Mouse (Mus musculus) mature B cell (primary cell): Measurements from ENCODE around the gene Pacrg.

Experiments
- in situ Hi-C: fragments of 300-500 bp; cut with MboI; formaldehyde crosslinking; loops from 2 replicates; pipeline ENCODE4 v1.14.3; 2019

Gene Pacrg

GRCm38 (mm10) chr17:10740083-10740482 is 100.0 kb downstream of the Pacrg start:
- in situ Hi-C loops: no loop called here

DNA sequence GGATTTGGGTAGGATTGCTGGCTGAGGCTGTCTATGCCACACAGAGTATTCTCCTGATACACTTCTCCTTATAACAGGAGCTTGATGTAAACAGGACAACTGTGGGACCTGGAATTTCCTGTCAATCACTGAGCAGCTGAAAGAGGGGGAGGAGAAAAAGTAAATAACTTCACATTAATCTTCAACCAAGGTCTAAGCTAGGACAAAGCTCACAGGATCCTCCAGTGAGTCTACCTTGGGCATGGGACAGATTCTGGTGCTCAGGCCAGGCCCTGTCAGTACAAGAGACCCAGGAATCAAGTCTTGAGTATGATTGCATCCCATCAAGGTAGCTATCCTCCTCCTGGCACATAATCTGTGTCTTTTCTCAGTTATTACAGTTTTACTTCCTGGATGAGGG is 102.1 kb downstream of the Pacrg start:
- in situ Hi-C loops: no loop called here

GRCm38 (mm10) chr17:10734733-10735132 is 105.4 kb downstream of the Pacrg start:
- in situ Hi-C loops: no loop called here

- in situ Hi-C loops: no loop called here
Observed at GRCm38 (mm10) chr17:10732303-10733048, 107.6 kb downstream of the Pacrg start.

- in situ Hi-C loops: no loop called here
Observed at GRCm38 (mm10) chr17:10724853-10725252, 115.3 kb downstream of the Pacrg start.

DNA sequence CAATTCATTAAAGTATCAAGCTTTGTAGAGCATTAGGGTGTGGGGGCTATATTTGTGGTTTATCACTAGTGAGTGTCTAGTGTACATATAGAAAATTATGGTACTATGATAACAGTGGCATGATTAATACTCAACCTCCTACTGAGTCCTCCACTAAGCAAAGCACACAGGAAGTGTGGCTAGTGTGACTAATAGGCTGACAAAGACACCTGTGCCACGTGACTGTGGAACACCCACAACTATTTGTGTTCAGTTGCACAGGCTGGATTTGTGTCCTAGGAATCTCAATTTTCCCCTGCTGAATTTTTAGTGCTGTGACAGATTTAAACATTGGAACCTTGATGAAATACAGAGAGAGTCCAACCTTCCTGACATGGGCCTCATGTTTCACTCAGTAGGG is 118.5 kb downstream of the Pacrg start:
- in situ Hi-C loops: no loop called here

DNA sequence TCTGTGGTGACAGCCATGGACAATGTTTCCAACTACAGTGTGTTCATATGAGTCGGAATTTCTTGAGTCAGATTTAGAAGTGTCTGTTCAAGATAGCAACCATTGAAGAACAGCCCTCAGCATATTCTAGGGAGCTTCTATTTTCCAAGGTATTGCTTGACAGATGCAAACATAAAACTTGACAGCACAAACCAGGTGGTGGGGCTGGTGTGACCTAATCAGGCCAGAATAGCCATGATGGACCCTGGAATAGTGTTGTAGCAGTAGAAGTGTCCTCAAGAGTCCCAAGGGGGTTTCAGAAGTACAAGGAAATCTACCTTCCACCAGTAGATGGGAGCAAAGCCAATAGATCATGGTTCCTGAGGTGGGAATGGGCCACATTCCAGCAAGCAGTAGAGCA is 123.0 kb downstream of the Pacrg start:
- in situ Hi-C loops: no loop called here

DNA sequence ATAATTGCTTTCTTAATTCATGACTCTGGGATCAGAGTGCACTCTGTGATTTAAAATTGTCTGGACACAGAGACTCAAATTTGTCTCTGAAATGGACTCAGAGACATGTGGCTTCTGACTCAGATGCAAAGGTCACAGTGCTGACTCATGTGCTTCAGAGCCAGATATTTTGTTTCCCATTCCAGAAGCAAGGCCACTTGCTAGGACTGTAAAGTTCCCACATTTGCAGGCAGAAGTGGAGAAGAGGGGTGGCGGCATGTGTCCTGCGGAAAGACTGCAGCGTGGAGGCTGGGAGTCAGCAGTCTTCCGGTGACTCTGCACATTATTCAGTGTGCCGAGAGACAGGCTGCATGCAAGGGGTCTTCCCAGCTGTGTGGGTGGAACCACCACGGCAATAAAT is 137.3 kb downstream of the Pacrg start:
- in situ Hi-C loops: no loop called here

DNA sequence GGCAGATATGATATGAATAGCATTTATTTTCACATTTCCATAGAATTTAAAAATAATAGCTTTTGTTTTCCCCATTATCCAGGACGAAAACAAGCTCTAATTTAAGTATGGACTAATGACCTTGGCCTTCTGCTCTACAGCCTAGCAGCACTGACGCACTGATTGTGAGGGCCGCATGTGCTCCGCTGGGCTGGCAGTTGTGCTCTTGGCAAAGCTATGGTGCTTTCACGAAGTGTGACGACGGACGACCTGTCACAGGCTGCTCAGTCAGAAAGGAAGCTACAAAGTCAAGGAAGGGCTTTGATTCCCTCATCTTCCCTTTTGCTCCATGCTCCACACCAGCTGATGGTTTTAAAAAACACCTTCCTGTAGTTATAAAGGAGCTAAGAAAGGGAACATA is 142.1 kb downstream of the Pacrg start:
- in situ Hi-C loops: no loop called here

GRCm38 (mm10) chr17:10695421-10695820 is 144.7 kb downstream of the Pacrg start:
- in situ Hi-C loops: no loop called here

- in situ Hi-C loops: no loop called here
Observed at GRCm38 (mm10) chr17:10677098-10677497, 163.0 kb downstream of the Pacrg start.

DNA sequence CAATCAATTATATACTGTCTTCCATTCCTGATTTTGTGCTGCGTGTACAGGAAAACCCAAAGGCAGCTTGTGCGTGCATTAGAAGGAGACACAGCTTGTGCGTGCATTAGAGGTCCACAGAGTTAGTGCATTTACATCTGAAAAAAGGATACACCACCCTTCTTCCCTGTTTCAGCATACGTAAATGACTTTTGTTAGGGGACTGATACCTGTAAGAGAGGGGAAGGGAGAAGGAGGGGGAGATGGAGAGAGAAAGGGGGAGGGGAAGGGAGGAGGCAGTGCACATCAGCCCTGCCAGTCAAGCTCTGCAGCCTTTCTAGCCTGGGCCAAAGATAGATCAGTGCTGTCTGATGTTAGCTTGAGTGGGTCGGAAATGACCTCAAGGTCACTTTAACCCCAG is 164.6 kb downstream of the Pacrg start:
- in situ Hi-C loops: no loop called here

DNA sequence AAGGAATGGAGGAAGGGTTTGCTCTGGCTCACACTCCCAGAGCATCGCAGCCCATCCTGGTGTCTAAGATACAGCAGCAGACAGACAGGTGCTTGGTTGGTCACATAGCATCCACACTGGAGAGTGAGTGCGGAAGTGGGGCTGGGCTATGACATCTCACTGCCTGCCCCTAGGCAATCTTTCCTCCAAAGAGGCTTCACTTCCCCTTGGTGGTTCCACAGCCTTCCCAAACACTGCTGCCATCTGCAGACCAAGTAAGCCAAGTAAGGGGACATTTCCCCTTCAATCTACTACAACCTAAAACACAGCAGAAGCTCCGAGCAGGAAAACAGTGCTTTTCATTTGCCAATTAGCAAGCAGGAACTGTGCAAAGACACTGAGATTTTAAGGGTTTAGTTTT is 165.1 kb downstream of the Pacrg start:
- in situ Hi-C loops: no loop called here

DNA sequence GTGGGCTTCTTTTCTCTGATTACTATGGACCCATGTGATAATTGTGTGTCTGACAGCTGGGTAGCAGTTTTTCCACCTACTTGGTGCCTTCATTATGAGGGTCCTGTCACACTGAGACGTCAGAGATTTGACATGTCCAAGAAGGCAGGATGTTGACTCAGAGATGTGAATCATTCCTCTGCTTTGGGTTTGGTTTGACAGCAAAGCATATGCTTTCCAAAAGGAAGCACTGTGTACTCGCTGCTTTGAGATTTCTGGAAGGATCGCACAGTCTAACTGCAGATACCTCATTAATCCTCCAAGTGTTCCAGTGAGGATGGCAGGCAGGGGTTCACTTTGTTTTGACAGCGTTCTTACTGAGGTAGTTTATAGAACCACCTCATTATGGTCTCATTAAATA is 178.8 kb downstream of the Pacrg start:
- in situ Hi-C loops: no loop called here

DNA sequence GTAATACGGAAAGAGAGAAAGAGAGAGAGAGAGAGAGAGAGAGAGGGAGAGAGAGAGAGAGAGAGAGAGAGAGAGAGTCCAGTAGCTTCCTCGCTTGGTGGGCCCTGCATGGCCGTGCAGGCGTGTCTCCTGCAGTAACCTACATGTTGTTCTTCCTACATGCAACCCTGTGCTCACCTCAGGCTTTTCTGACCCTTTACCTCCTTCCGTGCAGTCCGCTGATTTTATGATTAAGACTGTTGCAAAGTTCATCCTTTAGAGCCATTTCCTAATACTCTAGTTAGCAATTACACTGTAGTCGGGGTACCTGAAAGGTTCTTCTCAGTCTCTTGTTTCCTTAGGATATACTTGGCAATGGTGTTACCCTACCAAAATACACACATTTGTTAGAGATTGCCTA is 196.5 kb downstream of the Pacrg start:
- in situ Hi-C loops: no loop called here

DNA sequence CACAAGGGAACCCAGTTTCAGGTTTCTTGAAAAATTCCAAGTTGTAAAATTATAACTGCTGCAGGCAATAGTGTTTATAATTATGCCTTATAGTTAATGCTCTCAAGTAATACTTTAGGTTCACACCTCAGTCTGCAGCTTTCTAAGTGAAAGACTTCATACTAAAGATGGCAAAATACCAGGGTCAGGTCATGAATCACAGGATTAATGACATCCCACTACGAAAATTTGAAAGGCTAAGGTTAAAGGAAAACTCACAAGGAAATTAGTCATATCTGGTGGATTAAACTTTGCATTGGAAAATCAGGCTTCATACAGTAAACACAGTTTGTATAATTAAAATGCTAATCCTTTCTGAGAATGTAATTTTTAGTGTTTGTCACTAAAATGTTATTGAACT is 200.3 kb downstream of the Pacrg start:
- in situ Hi-C loops: no loop called here

DNA sequence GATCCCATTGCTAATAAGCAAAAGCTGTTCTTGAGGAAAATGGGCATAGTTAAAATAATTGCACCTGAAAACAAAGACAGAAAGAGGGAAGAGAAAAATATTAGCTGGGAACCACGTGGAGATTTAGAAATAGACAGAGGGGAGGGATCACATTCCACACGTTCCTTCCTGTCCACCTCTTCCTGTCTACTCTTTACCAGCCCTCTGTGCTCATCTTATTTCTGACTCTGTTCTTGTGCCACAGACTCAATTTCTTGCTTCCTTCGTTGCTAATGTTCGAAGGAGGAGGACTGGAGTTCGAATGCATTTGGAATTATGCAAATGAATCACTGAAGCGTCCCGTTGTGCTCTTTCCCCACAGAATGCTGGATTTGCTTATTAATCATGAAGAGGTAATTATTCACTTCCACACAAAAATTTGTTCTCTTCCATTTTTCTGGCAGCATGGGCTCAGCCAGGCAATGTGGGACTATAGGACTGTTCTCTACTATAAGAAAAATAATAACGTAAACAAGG is 204.1 kb downstream of the Pacrg start:
- in situ Hi-C loops: no loop called here

DNA sequence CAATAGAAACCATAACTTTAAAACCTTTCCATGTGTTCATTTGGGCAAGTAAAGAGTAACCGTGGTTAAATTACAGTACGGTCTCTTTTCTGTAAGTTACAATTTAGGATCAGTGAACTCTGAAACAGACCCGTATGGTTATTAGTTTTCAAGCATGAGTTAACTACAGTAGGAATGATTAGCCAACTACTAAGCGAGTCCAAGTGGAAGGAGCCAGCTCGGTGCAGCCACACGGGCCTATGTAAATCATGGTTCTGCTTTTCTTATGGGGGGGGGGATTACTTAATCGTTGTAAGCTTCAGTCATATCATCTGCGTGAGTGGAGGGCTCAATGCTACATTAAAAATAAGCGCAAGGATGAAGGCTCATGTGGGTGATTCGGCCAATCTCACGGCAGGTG is 204.6 kb downstream of the Pacrg start:
- in situ Hi-C loops: no loop called here

GRCm38 (mm10) chr17:10635046-10635445 is 205.1 kb downstream of the Pacrg start:
- in situ Hi-C loops: no loop called here

GRCm38 (mm10) chr17:10633769-10634168 is 206.3 kb downstream of the Pacrg start:
- in situ Hi-C loops: no loop called here

GRCm38 (mm10) chr17:10628240-10628639 is 211.9 kb downstream of the Pacrg start:
- in situ Hi-C loops: no loop called here

DNA sequence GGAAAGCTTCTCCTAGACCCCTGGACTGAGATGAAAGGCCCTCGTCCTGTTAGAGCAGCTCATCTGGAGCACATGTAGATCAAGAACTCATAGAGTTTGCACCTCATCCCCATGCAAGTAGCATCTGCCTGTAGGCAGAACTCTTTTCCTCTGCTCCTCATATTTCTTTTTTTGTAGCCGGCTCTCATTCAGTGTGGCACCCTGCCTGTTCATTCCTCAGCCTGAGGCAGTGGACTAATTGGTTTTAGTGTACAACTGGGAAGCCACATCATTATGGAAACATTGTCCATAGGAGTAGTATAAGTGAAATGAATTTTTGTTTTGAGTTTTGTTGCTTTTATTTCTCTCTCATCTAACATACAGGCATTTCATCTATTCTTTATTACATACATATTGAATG is 212.6 kb downstream of the Pacrg start:
- in situ Hi-C loops: no loop called here

DNA sequence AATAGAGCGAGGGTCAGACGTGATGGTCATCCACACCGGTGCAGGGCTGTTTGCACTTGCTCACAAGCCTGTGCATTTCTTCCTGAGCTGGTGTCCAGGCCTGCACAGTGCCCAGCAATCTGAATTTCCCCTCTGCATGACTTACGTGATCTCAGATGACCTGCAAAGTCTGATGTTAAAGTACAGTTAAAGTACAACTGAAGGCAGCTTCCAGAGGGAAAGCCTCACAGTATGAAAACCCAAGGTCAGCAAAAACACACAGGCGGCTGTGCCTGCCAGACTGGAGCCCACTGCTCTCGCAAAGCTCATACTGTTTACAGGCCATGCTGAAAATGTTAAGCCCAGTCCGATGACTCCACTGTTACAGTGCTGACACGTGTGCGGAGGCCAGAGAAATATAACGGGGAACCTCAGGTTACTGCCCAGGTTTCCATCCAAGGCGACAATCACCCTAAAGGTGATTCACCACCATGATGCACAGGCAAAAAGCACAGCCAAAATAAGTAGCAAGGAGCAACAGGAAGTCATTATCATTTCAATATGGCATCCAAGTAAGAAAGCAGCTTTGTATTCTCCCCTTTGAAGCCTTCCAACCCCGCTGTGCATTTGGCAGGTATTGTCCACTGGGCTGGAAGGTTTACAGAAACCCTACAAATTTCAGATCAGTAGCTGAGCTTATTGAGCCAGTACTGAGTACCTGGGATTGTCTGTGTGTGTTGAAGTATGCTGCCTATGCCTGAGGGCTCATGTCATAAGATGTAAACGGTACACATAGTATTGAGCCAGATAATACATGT is 213.6 kb downstream of the Pacrg start:
- in situ Hi-C loops: no loop called here
